Mouse (Mus musculus): ENCODE results near the gene Ankrd23.

- TF ChIP-seq CTCF (IDR thresholded peaks at IDR 0.05; ENCODE audit: control insufficient read depth, insufficient read depth, insufficient read length) (no peak), USF1 (IDR thresholded peaks at IDR 0.05; ENCODE audit: low read depth) (no peak), CEBPB (IDR thresholded peaks at IDR 0.05; ENCODE audit: low read depth) (no peak), MAX (IDR thresholded peaks at IDR 0.05) (no peak), FOSL1 (IDR thresholded peaks at IDR 0.05; ENCODE audit: insufficient read depth, low read length, poor library complexity, severe bottlenecking) (no peak), MYOG (IDR thresholded peaks at IDR 0.05; ENCODE audit: control insufficient read depth, extremely low read depth, insufficient read length) (no peak), MYOD1 (IDR thresholded peaks at IDR 0.05; ENCODE audit: control insufficient read depth, insufficient read length, low read depth) (no peak)
Observed at GRCm38 (mm10) chr1:36531461-36531860, 5.2 kb downstream of the Ankrd23 start.
